Mouse (Mus musculus): ENCODE results near the gene Avpr2.

Avpr2 gene

GRCm38 (mm10) chrX:73914827-73915703 lies 23.2 kb downstream of the Avpr2 start:
- in situ Hi-C loops (cut with MboI, MseI): loop anchor here (25.0 kb wide), 1 partner anchor 1197 kb away; no protein-coding TSS in a partner anchor

- in situ Hi-C loops (cut with MboI, MseI): loop anchor here (25.0 kb wide), 1 partner anchor 1195 kb away; no protein-coding TSS in a partner anchor
Observed at GRCm38 (mm10) chrX:73916945-73917344, 25.0 kb downstream of the Avpr2 start.

GRCm38 (mm10) chrX:73918631-73919030 lies 26.7 kb downstream of the Avpr2 start:
- in situ Hi-C loops (cut with MboI, MseI): loop anchor here (25.0 kb wide), 1 partner anchor 1194 kb away; no protein-coding TSS in a partner anchor

GRCm38 (mm10) chrX:73921285-73921822 lies 29.5 kb downstream of the Avpr2 start:
- in situ Hi-C loops (cut with MboI, MseI): loop anchor here (25.0 kb wide), 1 partner anchor 1191 kb away; no protein-coding TSS in a partner anchor

GRCm38 (mm10) chrX:73921823-73922549 lies 30.1 kb downstream of the Avpr2 start, which contains the start of the genes Arhgap4 and Naa10:
TSS of gene Arhgap4 (minus strand) at chrX:73921870.
TSS of gene Naa10 (minus strand) at chrX:73921944.
- in situ Hi-C loops (cut with MboI, MseI): loop anchor here (25.0 kb wide), 1 partner anchor 1190 kb away; no protein-coding TSS in a partner anchor

- in situ Hi-C loops (cut with MboI, MseI): loop anchor here (25.0 kb wide), 1 partner anchor 1190 kb away; no protein-coding TSS in a partner anchor
Observed at GRCm38 (mm10) chrX:73922550-73922882, 30.6 kb downstream of the Avpr2 start.

- in situ Hi-C loops (cut with MboI, MseI): no loop called here
Observed at GRCm38 (mm10) chrX:73930402-73931062, 38.6 kb downstream of the Avpr2 start, which contains the start of gene Renbp. TSS of gene Renbp (minus strand) at chrX:73930850.

- in situ Hi-C loops (cut with MboI, MseI): no loop called here
Observed at GRCm38 (mm10) chrX:73931871-73932270, 40.0 kb downstream of the Avpr2 start.

GRCm38 (mm10) chrX:73941860-73942259 lies 50.0 kb downstream of the Avpr2 start:
- in situ Hi-C loops (cut with MboI, MseI): loop anchor here (10.0 kb wide), 1 partner anchor 377 kb away; no protein-coding TSS in a partner anchor

- in situ Hi-C loops (cut with MboI, MseI): loop anchor here (10.0 kb wide), 1 partner anchor 377 kb away; no protein-coding TSS in a partner anchor
Observed at GRCm38 (mm10) chrX:73942294-73942693, 50.4 kb downstream of the Avpr2 start.

Measured in T-helper 1 cell (primary cell).